In the genomic region with DNA sequence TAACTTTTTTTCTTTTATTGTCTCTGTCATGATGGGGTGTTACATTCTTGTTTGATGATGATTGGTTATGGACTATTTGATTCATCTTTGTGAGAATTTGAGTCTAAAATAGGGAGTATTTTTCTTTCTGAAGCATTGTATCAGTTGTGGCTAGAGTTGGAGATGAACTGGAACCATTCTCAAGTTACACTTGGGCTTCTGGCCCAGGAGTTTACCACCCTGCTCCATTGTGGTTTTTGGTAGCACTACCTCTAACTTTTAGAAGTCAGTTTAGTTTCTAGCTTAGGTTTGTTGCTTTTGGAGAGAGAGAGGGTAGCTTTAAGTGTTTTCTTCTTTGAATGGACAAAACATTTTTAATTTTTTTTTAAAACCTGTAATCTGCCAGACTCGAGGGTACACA, we compare ENCODE assay signal across 31 mouse cellular contexts. TPM values are rescaled to one million over a fixed set of nuclear protein-coding genes. Genes with fewer than 3 reads are reported as not detected.
DNase-seq lines count a peak whose midpoint lies in the region; ATAC-seq and TF ChIP-seq lines count a peak whose summit lies in the region.
"Had no signal": no experiment of that assay in that cellular context is flagged by ENCODE, and none has a peak within 500 bp of the region (broad histone marks: within the 10 kb centered on the region; RNA-seq: fewer than 3 reads in every experiment).

No protein-coding gene starts in this region.

- WGBS in limb, embryonic 14.5 days, result 80% methylated on average over 1 of the region's 1 CpGs
- WGBS in limb, embryonic 10.5 days, result 86% methylated on average over 1 of the region's 1 CpGs
- WGBS in forebrain, embryonic 16.5 days, result 87% methylated on average over 1 of the region's 1 CpGs
- 78% methylated on average over 1 of the region's 1 CpGs for WGBS in forebrain, embryonic 13.5 days

- no peak overlapping the region for H3K27ac ChIP-seq in limb, embryonic 14.5 days (replicated peaks; ENCODE audit: low read depth, low read length)
- no peak overlapping the region for H3K27ac ChIP-seq in limb, embryonic 10.5 days
- H3K27ac ChIP-seq in MEL (ENCODE audit: control insufficient read depth, low read depth, low read length), result no peak overlapping the region
- no peak overlapping the region for H3K27ac ChIP-seq in forebrain, embryonic 16.5 days (ENCODE audit: low read length)
- no peak overlapping the region for H3K27ac ChIP-seq in forebrain, embryonic 13.5 days
- H3K27ac ChIP-seq: embryonic facial prominence, embryonic 12.5 days; embryonic facial prominence, embryonic 15.5 days; forebrain, embryonic 15.5 days; heart, embryonic 15.5 days; hindbrain, embryonic 10.5 days; hindbrain, embryonic 13.5 days had no signal

- no peaks in the 10 kb centered on the region for H3K36me3 ChIP-seq in limb, embryonic 14.5 days (ENCODE audit: control insufficient read depth, insufficient read depth, low read length)
- 0 out of 2 replicates have a peak, but pooled peaks cover 3% of the 10 kb centered on the region for H3K36me3 ChIP-seq in limb, embryonic 10.5 days
- peaks cover 0 to 42% of the 10 kb centered on the region in 2 experiments for H3K36me3 ChIP-seq in MEL (ENCODE audit: control insufficient read depth in 1 of 2, insufficient read depth in 2 of 2, low read length in 2 of 2)
- no peaks in the 10 kb centered on the region for H3K36me3 ChIP-seq in forebrain, embryonic 16.5 days (ENCODE audit: control insufficient read depth, insufficient read depth)
- no peaks in the 10 kb centered on the region for H3K36me3 ChIP-seq in forebrain, embryonic 13.5 days (ENCODE audit: poor library complexity, severe bottlenecking)
- H3K36me3 ChIP-seq: embryonic facial prominence, embryonic 12.5 days; embryonic facial prominence, embryonic 15.5 days; forebrain, embryonic 15.5 days; heart, embryonic 15.5 days; hindbrain, embryonic 13.5 days had no signal

- peak; percentile 5 to 37; a peak in 3 of 4 replicates for TF ChIP-seq EP300 in MEL (IDR thresholded peaks at IDR 0.05; ENCODE audit: low read depth in 1 of 2, low read length in 2 of 2)

- ATAC-seq in limb, embryonic 14.5 days (ENCODE audit: low FRiP score, low read depth), result no peak
- ATAC-seq in forebrain, embryonic 16.5 days, result no peak
- ATAC-seq in megakaryocyte progenitor cell, adult 5-6 weeks (replicated peaks; ENCODE audit: poor library complexity), result no peak
- no peak for ATAC-seq in forebrain, embryonic 13.5 days
- ATAC-seq: activated CD4-positive, CD25-positive, alpha-beta regulatory T cell, adult 4 months; forebrain, embryonic 15.5 days; intestine, embryonic 16.5 days had no signal

- H3K4me1 ChIP-seq in limb, embryonic 14.5 days (ENCODE audit: control insufficient read depth, insufficient read depth, low read length), result 0 out of 2 replicates have a peak, but pooled peaks cover 8% of the 10 kb centered on the region
- peaks cover 10% of the 10 kb centered on the region; the same call in 1 of the 2 replicates for H3K4me1 ChIP-seq in limb, embryonic 10.5 days
- H3K4me1 ChIP-seq in MEL (ENCODE audit: control insufficient read depth in 1 of 2, insufficient read depth in 2 of 2, low read length in 2 of 2), result peaks cover 16 to 25% of the 10 kb centered on the region in 2 experiments
- H3K4me1 ChIP-seq in forebrain, embryonic 16.5 days (replicated peaks; ENCODE audit: control insufficient read depth, insufficient read depth, low read length), result peaks cover 14% of the 10 kb centered on the region
- peaks cover 10% of the 10 kb centered on the region for H3K4me1 ChIP-seq in forebrain, embryonic 13.5 days
- H3K4me1 ChIP-seq: embryonic facial prominence, embryonic 12.5 days had no signal

- H3K4me2 ChIP-seq in limb, embryonic 14.5 days (replicated peaks; ENCODE audit: low read depth, low read length, severe bottlenecking), result no peak overlapping the region
- H3K4me2 ChIP-seq in forebrain, embryonic 16.5 days (ENCODE audit: low read length), result no peak overlapping the region
- no peak overlapping the region for H3K4me2 ChIP-seq in forebrain, embryonic 13.5 days
- H3K4me2 ChIP-seq: embryonic facial prominence, embryonic 12.5 days; embryonic facial prominence, embryonic 15.5 days; forebrain, embryonic 15.5 days; heart, embryonic 11.5 days; heart, embryonic 15.5 days; hindbrain, embryonic 13.5 days had no signal

- peak; percentile 36 for DNase-seq in limb, embryonic 14.5 days (ENCODE audit: low spot score)
- no peak for DNase-seq in limb, embryonic 10.5 days (ENCODE audit: low spot score)
- DNase-seq in MEL (ENCODE audit: low read depth, low spot score), result peak; percentile 80
- peak; percentile 61 for DNase-seq in fibroblast of lung, adult 2 months (ENCODE audit: low read depth)
- DNase-seq: adrenal gland, adult 8-10 months; adrenal gland, postnatal 25 days; B cell, adult 2 months; cerebellum, adult 11-12 months; cerebellum, adult 8-10 months; cerebellum, postnatal 10 days; gastrocnemius, postnatal 10 days; gastrocnemius, postnatal 36 days; heart, postnatal 10 days; heart, postnatal 36 days; kidney, adult 18-20 months had no signal

- no peak overlapping the region for H3K4me3 ChIP-seq in limb, embryonic 14.5 days (replicated peaks; ENCODE audit: low read length)
- H3K4me3 ChIP-seq in limb, embryonic 10.5 days, result no peak overlapping the region
- H3K4me3 ChIP-seq in MEL (ENCODE audit: control insufficient read depth in 1 of 2, insufficient read depth in 1 of 2, low read depth in 2 of 2, low read length in 2 of 2), result peak overlapping the region in 1 of 2 experiments; percentile 20; a peak in 1 of 4 replicates
- H3K4me3 ChIP-seq in forebrain, embryonic 16.5 days (replicated peaks; ENCODE audit: low read length), result no peak overlapping the region
- no peak overlapping the region for H3K4me3 ChIP-seq in forebrain, embryonic 13.5 days
- H3K4me3 ChIP-seq: embryonic facial prominence, embryonic 12.5 days; embryonic facial prominence, embryonic 15.5 days; erythroblast, embryonic 14.5 days; forebrain, embryonic 15.5 days; heart, embryonic 15.5 days; hindbrain, embryonic 10.5 days; hindbrain, embryonic 13.5 days had no signal

- H3K27me3 ChIP-seq in limb, embryonic 14.5 days (ENCODE audit: control insufficient read depth, insufficient read depth, low read length), result no peaks in the 10 kb centered on the region
- H3K27me3 ChIP-seq in limb, embryonic 10.5 days (ENCODE audit: low read depth, poor library complexity, severe bottlenecking), result no peaks in the 10 kb centered on the region
- H3K27me3 ChIP-seq in MEL (ENCODE audit: control insufficient read depth in 1 of 2, insufficient read depth in 2 of 2, low read length in 2 of 2), result no peaks in the 10 kb centered on the region
- no peaks in the 10 kb centered on the region for H3K27me3 ChIP-seq in forebrain, embryonic 16.5 days (replicated peaks; ENCODE audit: control insufficient read depth, insufficient read depth, low read length)
- no peaks in the 10 kb centered on the region for H3K27me3 ChIP-seq in forebrain, embryonic 13.5 days
- H3K27me3 ChIP-seq: CH12.LX; embryonic facial prominence, embryonic 12.5 days; embryonic facial prominence, embryonic 15.5 days; forebrain, embryonic 15.5 days; heart, embryonic 15.5 days; hindbrain, embryonic 13.5 days had no signal

- H3K9me3 ChIP-seq in limb, embryonic 14.5 days (ENCODE audit: control insufficient read depth, low read length), result no peaks in the 10 kb centered on the region
- H3K9me3 ChIP-seq in limb, embryonic 10.5 days (replicated peaks), result no peaks in the 10 kb centered on the region
- H3K9me3 ChIP-seq in MEL (replicated peaks; ENCODE audit: insufficient read depth, low read length), result no peaks in the 10 kb centered on the region
- H3K9me3 ChIP-seq in forebrain, embryonic 16.5 days (ENCODE audit: control insufficient read depth, low read length), result no peaks in the 10 kb centered on the region
- H3K9me3 ChIP-seq in forebrain, embryonic 13.5 days (replicated peaks), result no peaks in the 10 kb centered on the region
- H3K9me3 ChIP-seq: embryonic facial prominence, embryonic 12.5 days; embryonic facial prominence, embryonic 15.5 days; forebrain, embryonic 15.5 days; G1E; heart, embryonic 15.5 days; hindbrain, embryonic 10.5 days; hindbrain, embryonic 13.5 days had no signal

- TF ChIP-seq POLR2A in limb, embryonic 14.5 days (IDR thresholded peaks at IDR 0.05; ENCODE audit: borderline replicate concordance, extremely low read depth, insufficient read depth, insufficient read length), result no peak
- TF ChIP-seq POLR2A in MEL (IDR thresholded peaks at IDR 0.05; ENCODE audit: control insufficient read depth in 1 of 2, insufficient read depth in 1 of 2, low read depth in 1 of 2, low read length in 2 of 2, poor library complexity in 1 of 2), result no peak

- peaks cover 57% of the 10 kb centered on the region for H3K79me2 ChIP-seq in MEL (ENCODE audit: control insufficient read depth, insufficient read depth, low read length, poor library complexity)

- no peak for TF ChIP-seq CTCF in MEL (IDR thresholded peaks at IDR 0.05 in 2 of 3, conservative IDR thresholded peaks at IDR 0.05 in 1 of 3; ENCODE audit: control insufficient read depth in 1 of 3, insufficient read depth in 1 of 3, low read depth in 2 of 3, low read length in 3 of 3, poor library complexity in 1 of 3, severe bottlenecking in 1 of 3)

- TF ChIP-seq RAD21 in MEL (IDR thresholded peaks at IDR 0.05; ENCODE audit: low read depth, low read length), result no peak

- no peak overlapping the region for H3K9ac ChIP-seq in limb, embryonic 14.5 days (ENCODE audit: low read depth, low read length, severe bottlenecking)
- H3K9ac ChIP-seq in MEL (ENCODE audit: control insufficient read depth, low read depth, low read length, poor library complexity, severe bottlenecking), result no peak overlapping the region
- no peak overlapping the region for H3K9ac ChIP-seq in forebrain, embryonic 16.5 days (replicated peaks; ENCODE audit: low read depth, low read length)
- no peak overlapping the region for H3K9ac ChIP-seq in forebrain, embryonic 13.5 days
- H3K9ac ChIP-seq: embryonic facial prominence, embryonic 12.5 days; embryonic facial prominence, embryonic 15.5 days; forebrain, embryonic 15.5 days; heart, embryonic 15.5 days; hindbrain, embryonic 13.5 days had no signal

RNA-seq across cellular contexts. Expression of a gene that starts 7.7 kb away (rescaled TPM):
- polyA plus RNA-seq in limb, embryonic 14.5 days (2012; rRNA removed), result 75.3 and 83.2 TPM in 2 replicates
- 86.3 and 101 TPM in 2 replicates for polyA plus RNA-seq in limb, embryonic 14.5 days (2014; fragmentation: Nextera tagmentation; extraction: Ambion mirVana)
- 72.6 and 82.0 TPM in 2 replicates for polyA plus RNA-seq in limb, embryonic 10.5 days (2016; fragmentation: Nextera tagmentation; extraction: Ambion mirVana)
- 27.1 and 33.9 TPM in 2 replicates for total RNA-seq in MEL (2012; rRNA removed)
- 10 to 100 TPM in 1 of 2 experiments, not detected in 1; 47.3 TPM for polyA plus RNA-seq in MEL (2012; ENCODE audit: insufficient read depth in 1 of 2, insufficient read length in 2 of 2, low read depth in 1 of 2, low replicate concordance in 2 of 2, missing spikeins in 1 of 2)
- polyA plus RNA-seq in forebrain, embryonic 16.5 days (2015; fragmentation: Nextera tagmentation; extraction: Ambion mirVana), result 117 and 120 TPM in 2 replicates
- total RNA-seq in megakaryocyte progenitor cell, adult 5-6 weeks (2015), result 32.7 and 51.4 TPM in 2 replicates
- total RNA-seq in megakaryocyte progenitor cell, adult 5-6 weeks (2017), result 9.1 and 18.1 TPM in 2 replicates
- 120 and 126 TPM in 2 replicates for polyA plus RNA-seq in forebrain, embryonic 13.5 days (2015; fragmentation: Nextera tagmentation; extraction: Ambion mirVana)

RNA-seq across cellular contexts. Expression of a gene that starts 9.0 kb away (rescaled TPM):
- 113 and 123 TPM in 2 replicates for polyA plus RNA-seq in limb, embryonic 14.5 days (2012; rRNA removed)
- polyA plus RNA-seq in limb, embryonic 14.5 days (2014; fragmentation: Nextera tagmentation; extraction: Ambion mirVana), result 294 and 297 TPM in 2 replicates
- polyA plus RNA-seq in limb, embryonic 10.5 days (2016; fragmentation: Nextera tagmentation; extraction: Ambion mirVana), result 237 and 285 TPM in 2 replicates
- total RNA-seq in MEL (2012; rRNA removed), result 47.5 and 56.9 TPM in 2 replicates
- polyA plus RNA-seq in MEL (2012; ENCODE audit: insufficient read depth in 1 of 2, insufficient read length in 2 of 2, low read depth in 1 of 2, low replicate concordance in 2 of 2, missing spikeins in 1 of 2), result 100 to 1,000 TPM in 1 of 2 experiments, 10 to 100 TPM in 1; 46.4 to 352 TPM
- 831 and 875 TPM in 2 replicates for polyA plus RNA-seq in forebrain, embryonic 16.5 days (2015; fragmentation: Nextera tagmentation; extraction: Ambion mirVana)
- total RNA-seq in megakaryocyte progenitor cell, adult 5-6 weeks (2015), result 42.6 and 55.9 TPM in 2 replicates
- 113 and 168 TPM in 2 replicates for total RNA-seq in megakaryocyte progenitor cell, adult 5-6 weeks (2017)
- 644 and 681 TPM in 2 replicates for polyA plus RNA-seq in forebrain, embryonic 13.5 days (2015; fragmentation: Nextera tagmentation; extraction: Ambion mirVana)

RNA-seq across cellular contexts. Expression of a gene that starts 51.2 kb away (rescaled TPM):
- 2.3 and 2.9 TPM in 2 replicates for polyA plus RNA-seq in limb, embryonic 14.5 days (2012; rRNA removed)
- polyA plus RNA-seq in limb, embryonic 14.5 days (2014; fragmentation: Nextera tagmentation; extraction: Ambion mirVana), result 5.2 TPM in 2 replicates
- 4.7 TPM in 2 replicates for polyA plus RNA-seq in limb, embryonic 10.5 days (2016; fragmentation: Nextera tagmentation; extraction: Ambion mirVana)
- 0.10 and 0.35 TPM in 2 replicates for total RNA-seq in MEL (2012; rRNA removed)
- under 1 TPM in 1 of 2 experiments, not detected in 1; 0.18 TPM for polyA plus RNA-seq in MEL (2012; ENCODE audit: insufficient read depth in 1 of 2, insufficient read length in 2 of 2, low read depth in 1 of 2, low replicate concordance in 2 of 2, missing spikeins in 1 of 2)
- 0.99 and 1.1 TPM in 2 replicates for polyA plus RNA-seq in forebrain, embryonic 16.5 days (2015; fragmentation: Nextera tagmentation; extraction: Ambion mirVana)
- 0.67 TPM in 1 of 2 replicates, not detected in the other for total RNA-seq in megakaryocyte progenitor cell, adult 5-6 weeks (2015)
- not detected in 2 replicates for total RNA-seq in megakaryocyte progenitor cell, adult 5-6 weeks (2017)
- polyA plus RNA-seq in forebrain, embryonic 13.5 days (2015; fragmentation: Nextera tagmentation; extraction: Ambion mirVana), result 2.1 and 2.8 TPM in 2 replicates
- total RNA-seq: granulocyte monocyte progenitor cell, adult 5-6 weeks had no signal
- polyA plus RNA-seq: erythroblast, embryonic 14.5 days; G1E had no signal
